ENCODE assay signal across 24 mouse cellular contexts in the genomic region with DNA sequence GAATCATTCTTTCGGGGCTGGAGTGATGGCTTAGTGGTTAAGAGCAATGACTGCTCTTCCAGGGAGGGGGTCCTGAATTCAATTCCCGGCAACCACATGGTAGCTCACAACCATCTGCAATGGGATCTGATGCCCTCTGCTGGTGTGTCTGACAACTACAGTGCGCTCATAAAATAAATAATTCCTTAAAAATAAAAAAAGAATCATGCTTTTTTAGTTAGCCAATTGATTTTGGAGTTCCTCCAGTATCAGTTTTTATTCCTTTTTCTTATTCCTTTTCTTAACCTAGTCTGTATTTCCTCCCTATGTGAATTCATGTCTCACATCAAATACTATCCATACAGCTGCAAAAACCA. TPM values are rescaled to one million over a fixed set of nuclear protein-coding genes. Genes with fewer than 3 reads are reported as not detected.
DNase-seq lines count a peak whose midpoint lies in the region; ATAC-seq and TF ChIP-seq lines count a peak whose summit lies in the region.
"Had no signal": no experiment of that assay in that cellular context is flagged by ENCODE, and none has a peak within 500 bp of the region (broad histone marks: within the 10 kb centered on the region; RNA-seq: fewer than 3 reads in every experiment).

No protein-coding gene starts in this region.

- H3K27me3 ChIP-seq in E14TG2a.4 (ENCODE audit: insufficient read depth, low read length) = no peaks in the 10 kb centered on the region
- H3K27me3 ChIP-seq in MEL (ENCODE audit: control insufficient read depth in 1 of 2, insufficient read depth in 2 of 2, low read length in 2 of 2) = no peaks in the 10 kb centered on the region
- no peaks in the 10 kb centered on the region for H3K27me3 ChIP-seq in liver, embryonic 16.5 days (ENCODE audit: control insufficient read depth, insufficient read depth, low read depth, low read length)
- H3K27me3 ChIP-seq: embryonic facial prominence, embryonic 15.5 days; heart, embryonic 13.5 days; hindbrain, embryonic 15.5 days; limb, embryonic 12.5 days; midbrain, embryonic 13.5 days; neural tube, embryonic 15.5 days; stomach, embryonic 15.5 days had no signal

- H3K4me3 ChIP-seq in layer of hippocampus, adult 2 months = no peak overlapping the region
- no peak overlapping the region for H3K4me3 ChIP-seq in E14TG2a.4 (replicated peaks; ENCODE audit: low read length)
- peak overlapping the region in 1 of 2 experiments; percentile 26; a peak in 2 of 4 replicates for H3K4me3 ChIP-seq in MEL (ENCODE audit: control insufficient read depth in 1 of 2, insufficient read depth in 1 of 2, low read depth in 2 of 2, low read length in 2 of 2)
- H3K4me3 ChIP-seq in liver, embryonic 16.5 days (ENCODE audit: low read depth, low read length) = no peak overlapping the region
- H3K4me3 ChIP-seq: embryonic facial prominence, embryonic 15.5 days; heart, embryonic 13.5 days; hindbrain, embryonic 15.5 days; limb, embryonic 12.5 days; midbrain, embryonic 13.5 days; myocyte; neural tube, embryonic 15.5 days; stomach, embryonic 15.5 days had no signal

- no peak overlapping the region for H3K27ac ChIP-seq in layer of hippocampus, adult 2 months
- peak overlapping the region; percentile 66 for H3K27ac ChIP-seq in MEL (ENCODE audit: control insufficient read depth, low read depth, low read length)
- no peak overlapping the region; the same call in 1 of the 2 replicates for H3K27ac ChIP-seq in liver, embryonic 16.5 days (ENCODE audit: low read length)
- H3K27ac ChIP-seq: embryonic facial prominence, embryonic 15.5 days; heart, embryonic 13.5 days; hindbrain, embryonic 15.5 days; limb, embryonic 12.5 days; midbrain, embryonic 13.5 days; neural tube, embryonic 15.5 days; stomach, embryonic 15.5 days had no signal

- no peaks in the 10 kb centered on the region for H3K9me3 ChIP-seq in E14TG2a.4 (ENCODE audit: low read length)
- H3K9me3 ChIP-seq in MEL (replicated peaks; ENCODE audit: insufficient read depth, low read length) = no peaks in the 10 kb centered on the region
- H3K9me3 ChIP-seq in liver, embryonic 16.5 days (replicated peaks; ENCODE audit: control insufficient read depth, low read length) = no peaks in the 10 kb centered on the region
- H3K9me3 ChIP-seq: embryonic facial prominence, embryonic 15.5 days; G1E; heart, embryonic 13.5 days; hindbrain, embryonic 15.5 days; limb, embryonic 12.5 days; midbrain, embryonic 13.5 days; neural tube, embryonic 15.5 days; stomach, embryonic 15.5 days had no signal

- no peaks in the 10 kb centered on the region for H3K36me3 ChIP-seq in E14TG2a.4 (ENCODE audit: insufficient read depth, low read length)
- H3K36me3 ChIP-seq in MEL (ENCODE audit: control insufficient read depth in 1 of 2, insufficient read depth in 2 of 2, low read length in 2 of 2) = peaks cover 0 to 20% of the 10 kb centered on the region in 2 experiments; a peak in 2 of 4 replicates
- no peaks in the 10 kb centered on the region for H3K36me3 ChIP-seq in liver, embryonic 16.5 days (ENCODE audit: control insufficient read depth, insufficient read depth)
- H3K36me3 ChIP-seq: embryonic facial prominence, embryonic 15.5 days; heart, embryonic 13.5 days; hindbrain, embryonic 15.5 days; limb, embryonic 12.5 days; midbrain, embryonic 13.5 days; neural tube, embryonic 15.5 days; stomach, embryonic 15.5 days had no signal

- H3K9ac ChIP-seq in MEL (ENCODE audit: control insufficient read depth, low read depth, low read length, poor library complexity, severe bottlenecking) = no peak overlapping the region
- H3K9ac ChIP-seq in liver, embryonic 16.5 days (ENCODE audit: low read depth, low read length) = no peak overlapping the region
- H3K9ac ChIP-seq: embryonic facial prominence, embryonic 15.5 days; heart, embryonic 13.5 days; hindbrain, embryonic 15.5 days; limb, embryonic 12.5 days; midbrain, embryonic 13.5 days; neural tube, embryonic 15.5 days; stomach, embryonic 15.5 days had no signal

- 73% methylated on average over 3 of the region's 3 CpGs for WGBS in liver, embryonic 16.5 days (ENCODE audit: insufficient replicate concordance)

- no peak for DNase-seq in layer of hippocampus, adult 2 months (ENCODE audit: low spot score in 2 of 2)
- no peak for DNase-seq in layer of hippocampus, adult 18-20 months (ENCODE audit: low spot score in 2 of 2)
- DNase-seq in MEL (ENCODE audit: low read depth, low spot score) = no peak
- no peak for DNase-seq in spleen, postnatal 4 days (ENCODE audit: low spot score in 2 of 2)
- DNase-seq in left cerebral cortex, adult 9 months (ENCODE audit: low spot score in 2 of 2) = no peak
- DNase-seq: cerebellum, adult 18-20 months; cerebellum, postnatal 36 days; heart, adult 11 months; kidney, adult 18-20 months; kidney, postnatal 10 days; layer of hippocampus, adult 9-11 months; lung, postnatal 10 days; right cerebral cortex, postnatal 14 days had no signal

- TF ChIP-seq POLR2A in MEL (IDR thresholded peaks at IDR 0.05; ENCODE audit: control insufficient read depth in 1 of 2, insufficient read depth in 1 of 2, low read depth in 1 of 2, low read length in 2 of 2, poor library complexity in 1 of 2) = no peak

- TF ChIP-seq EP300 in MEL (IDR thresholded peaks at IDR 0.05; ENCODE audit: low read depth in 1 of 2, low read length in 2 of 2) = no peak

- H3K4me1 ChIP-seq in E14TG2a.4 (replicated peaks; ENCODE audit: low read depth, low read length) (peaks cover 7% of the 10 kb centered on the region), MEL (ENCODE audit: control insufficient read depth in 1 of 2, insufficient read depth in 2 of 2, low read length in 2 of 2) (peaks cover 16 to 24% of the 10 kb centered on the region in 2 experiments)
- H3K4me1 ChIP-seq in liver, embryonic 16.5 days (ENCODE audit: control insufficient read depth, low read depth, low read length) = peaks cover 13% of the 10 kb centered on the region
- H3K4me1 ChIP-seq: embryonic facial prominence, embryonic 15.5 days; hindbrain, embryonic 15.5 days; limb, embryonic 12.5 days; midbrain, embryonic 13.5 days; neural tube, embryonic 15.5 days; stomach, embryonic 15.5 days had no signal

- peak overlapping the region; percentile 3; the same call in 1 of the 2 replicates for H3K4me2 ChIP-seq in liver, embryonic 16.5 days (ENCODE audit: low read depth, low read length)
- H3K4me2 ChIP-seq: embryonic facial prominence, embryonic 15.5 days; heart, embryonic 13.5 days; hindbrain, embryonic 15.5 days; limb, embryonic 12.5 days; midbrain, embryonic 13.5 days; neural tube, embryonic 15.5 days; stomach, embryonic 15.5 days had no signal

- no peak; the same call in 1 of the 2 replicates for TF ChIP-seq RAD21 in MEL (IDR thresholded peaks at IDR 0.05; ENCODE audit: low read depth, low read length)

- ATAC-seq in liver, embryonic 16.5 days (ENCODE audit: low read depth) = no peak
- ATAC-seq: midbrain, embryonic 13.5 days had no signal

- H3K79me2 ChIP-seq in MEL (ENCODE audit: control insufficient read depth, insufficient read depth, low read length, poor library complexity) = peaks cover 39% of the 10 kb centered on the region

- TF ChIP-seq CTCF in layer of hippocampus, adult 2 months (conservative IDR thresholded peaks at IDR 0.05) = peak; percentile 53
- TF ChIP-seq CTCF in E14TG2a.4 (conservative IDR thresholded peaks at IDR 0.05; ENCODE audit: low read length) (peak; percentile 50), MEL (IDR thresholded peaks at IDR 0.05 in 2 of 3, conservative IDR thresholded peaks at IDR 0.05 in 1 of 3; ENCODE audit: control insufficient read depth in 1 of 3, insufficient read depth in 1 of 3, low read depth in 2 of 3, low read length in 3 of 3, poor library complexity in 1 of 3, severe bottlenecking in 1 of 3) (peak; percentile 4 to 28 (median 20); a peak in 4 of 6 replicates)

TF ChIP-seq in MEL, 35 proteins besides CTCF, POLR2A, EP300 and RAD21:
- TF ChIP-seq USF1 (IDR thresholded peaks at IDR 0.05; ENCODE audit: low read depth, low read length) (no peak), ETS1 (IDR thresholded peaks at IDR 0.05; ENCODE audit: low read depth, low read length) (no peak), CHD2 (IDR thresholded peaks at IDR 0.05; ENCODE audit: low read length) (no peak)

RNA-seq across cellular contexts. Expression of a gene that starts 9.1 kb away (rescaled TPM):
- 10 to 100 TPM; 14.9 to 15.8 TPM for total RNA-seq in layer of hippocampus, adult 2 months (2021)
- total RNA-seq in layer of hippocampus, adult 18-20 months (2021) = 10 to 100 TPM; 16.2 to 16.6 TPM
- total RNA-seq in MEL (2012; rRNA removed) = 5.0 and 5.9 TPM in 2 replicates
- polyA plus RNA-seq in MEL (2012; ENCODE audit: insufficient read depth in 1 of 2, insufficient read length in 2 of 2, low read depth in 1 of 2, low replicate concordance in 2 of 2, missing spikeins in 1 of 2) = 10 to 100 TPM in 1 of 2 experiments, 1 to 10 TPM in 1; 6.9 to 61.6 TPM
- polyA plus RNA-seq in liver, embryonic 16.5 days (2015; fragmentation: Nextera tagmentation; extraction: Ambion mirVana) = 2.6 and 3.0 TPM in 2 replicates

RNA-seq across cellular contexts. Expression of a gene that starts 9.4 kb away (rescaled TPM):
- 10 to 100 TPM; 60.2 to 61.3 TPM for total RNA-seq in layer of hippocampus, adult 2 months (2021)
- total RNA-seq in layer of hippocampus, adult 18-20 months (2021) = 10 to 100 TPM; 62.7 to 64.9 TPM
- 35.1 and 36.3 TPM in 2 replicates for total RNA-seq in MEL (2012; rRNA removed)
- polyA plus RNA-seq in MEL (2012; ENCODE audit: insufficient read depth in 1 of 2, insufficient read length in 2 of 2, low read depth in 1 of 2, low replicate concordance in 2 of 2, missing spikeins in 1 of 2) = 10 to 100 TPM; 62.2 to 65.5 TPM
- polyA plus RNA-seq in liver, embryonic 16.5 days (2015; fragmentation: Nextera tagmentation; extraction: Ambion mirVana) = 22.7 and 25.9 TPM in 2 replicates
